Mouse (Mus musculus) olfactory bulb, adult 2 months (tissue): ENCODE results near the gene Syngr2. TPM values are rescaled to one million over a fixed set of nuclear protein-coding genes. Genes with fewer than 3 reads are reported as not detected.
"Not testable (repeated sequence)": the region's sequence is repeated elsewhere in the genome, so short reads cannot be mapped to it uniquely, and the experiment has no call there.

Source experiments
- H3K27ac ChIP-seq: fragments of 200-500 bp; 2 replicates; pipeline ENCODE4 v1.5.1; 2012; ENCODE audit warnings: low read depth, low read length; ENCODE audit not compliant: insufficient read depth
- H3K4me1 ChIP-seq: fragments of 200-500 bp; 2 replicates; pipeline ENCODE4 v1.6.1; 2012; ENCODE audit warnings: low read length; ENCODE audit not compliant: control insufficient read depth, insufficient read depth
- H3K4me3 ChIP-seq: fragments of 200-500 bp; 2 replicates; pipeline ENCODE4 v1.5.1; 2012; ENCODE audit warnings: mild to moderate bottlenecking, low read depth, low read length, moderate library complexity; ENCODE audit not compliant: insufficient read depth
- CTCF ChIP-seq: fragments of 200-500 bp; IDR thresholded peaks from 2 replicates; pipeline ENCODE4 v1.5.1; 2012; ENCODE audit warnings: low read depth, mild to moderate bottlenecking, low read length, moderate library complexity; ENCODE audit not compliant: insufficient read depth
- POLR2A ChIP-seq: fragments of 200-500 bp; IDR thresholded peaks from 2 replicates; pipeline ENCODE4 v1.6.1; 2012; ENCODE audit warnings: mild to moderate bottlenecking, low read depth, low read length, moderate library complexity; ENCODE audit not compliant: insufficient read depth
- WGBS: fragments of 180-500 bp; shearing (Covaris S2); methylation state at CpG from one replicate; pipeline ENCODE4 v1.1.7; 2018; 5-methylcytosine and 5-hydroxymethylcytosine counted together
- polyA plus RNA-seq: library from polyadenylated mRNA; stranded (reverse); fragments of >200 nt; gene quantifications from 2 replicates; pipeline ENCODE4 v1.2.4, GENCODE M21; 2012; ENCODE audit warnings: low replicate concordance; ENCODE audit not compliant: missing spikeins, insufficient read depth, insufficient read length

Gene Syngr2
- polyA plus RNA-seq, 1 experiment = not detected

DNA sequence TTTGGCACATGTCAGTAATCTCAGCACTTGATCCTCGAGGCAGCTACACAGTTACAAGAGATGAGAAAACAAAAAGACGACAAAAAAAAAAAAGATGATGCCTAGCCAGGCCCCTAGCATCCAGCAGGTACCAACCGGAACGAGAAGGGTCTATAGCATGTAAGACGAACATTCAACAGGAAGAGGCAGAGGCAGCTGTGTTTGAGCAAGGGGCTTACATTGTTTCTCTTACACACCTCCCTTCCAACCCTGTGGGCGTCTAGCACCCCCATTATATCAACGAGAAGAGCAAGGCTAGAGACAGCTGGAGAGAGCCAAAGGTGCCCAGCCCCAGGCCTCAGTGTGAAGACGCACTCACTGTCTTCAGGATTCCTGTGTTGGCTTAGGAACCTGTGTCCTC, 17.4 kb downstream of the Syngr2 start:
- no peak overlapping the region for H3K4me3 ChIP-seq
- no peak for TF ChIP-seq POLR2A
- no peak for TF ChIP-seq CTCF
- H3K27ac ChIP-seq = no peak overlapping the region
- H3K4me1 ChIP-seq = peaks cover 15% of the 10 kb centered on the region
- WGBS = 70% methylated on average over 8 of the region's 8 CpGs

DNA sequence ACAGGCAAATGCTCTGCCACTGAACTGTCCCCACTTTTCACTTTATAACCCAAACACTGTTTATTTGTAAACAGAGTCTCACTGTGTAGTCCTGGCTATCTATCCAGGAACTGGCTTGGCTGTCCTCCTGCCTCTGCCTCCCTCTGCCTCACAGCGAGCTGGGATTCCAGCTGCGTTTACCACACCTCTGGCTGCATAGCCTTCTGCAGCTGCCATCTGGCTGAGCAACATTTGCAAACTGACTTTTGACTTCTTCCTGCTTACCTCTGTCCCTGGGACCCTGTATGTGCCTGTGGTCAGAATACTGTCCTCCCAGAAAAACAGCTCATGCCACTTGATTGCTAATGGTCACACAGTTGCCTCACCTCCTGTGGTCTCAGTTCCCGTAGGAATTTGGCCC, 17.9 kb downstream of the Syngr2 start:
- peaks cover 18% of the 10 kb centered on the region for H3K4me1 ChIP-seq
- 74% methylated on average over 3 of the region's 3 CpGs for WGBS
- no peak for TF ChIP-seq CTCF
- TF ChIP-seq POLR2A = no peak

DNA sequence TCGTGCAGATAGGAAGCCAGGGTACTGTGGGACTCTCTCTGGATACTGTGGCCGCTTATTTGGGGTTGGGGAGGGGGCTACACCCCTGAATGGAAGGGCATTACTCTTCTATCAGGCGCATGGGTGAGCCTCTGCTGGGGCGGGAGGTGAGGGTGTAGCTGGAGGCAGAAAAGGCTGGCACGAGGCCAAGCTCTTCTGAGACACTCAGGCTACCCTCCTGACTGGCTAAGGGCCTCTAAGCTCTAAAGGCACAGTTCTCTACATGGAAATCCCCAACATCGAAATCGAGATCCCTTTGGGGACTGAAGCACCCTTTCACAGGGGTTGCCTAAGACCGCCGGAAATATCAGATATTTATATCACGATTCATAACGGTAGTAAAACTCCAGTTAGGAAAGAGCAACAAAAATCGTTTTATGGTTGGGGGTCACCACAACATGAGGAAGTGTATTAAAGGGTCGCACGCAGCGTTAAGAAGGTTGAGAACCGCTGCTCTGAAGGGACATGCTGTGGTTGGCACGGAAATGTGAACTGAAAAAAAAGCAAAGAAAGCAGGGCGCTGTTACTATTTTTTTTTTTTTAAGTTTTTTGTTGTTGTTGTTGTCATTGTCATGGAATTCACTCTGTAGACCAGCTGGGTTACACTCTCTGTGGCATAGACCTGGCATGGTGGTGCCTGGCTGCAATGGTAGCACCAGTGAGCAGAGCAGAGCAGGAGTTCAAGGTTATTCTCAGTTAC, 18.9 kb downstream of the Syngr2 start:
- peaks cover 18% of the 10 kb centered on the region for H3K4me1 ChIP-seq
- TF ChIP-seq CTCF = no peak
- no peak for TF ChIP-seq POLR2A
- WGBS = 76% methylated on average over 18 of the region's 18 CpGs

More for the DNA sequence above, 17.9 kb downstream of the Syngr2 start:
- Histone ChIP-seq H3K4me3 (no peak overlapping the region), H3K27ac (no peak overlapping the region)

DNA sequence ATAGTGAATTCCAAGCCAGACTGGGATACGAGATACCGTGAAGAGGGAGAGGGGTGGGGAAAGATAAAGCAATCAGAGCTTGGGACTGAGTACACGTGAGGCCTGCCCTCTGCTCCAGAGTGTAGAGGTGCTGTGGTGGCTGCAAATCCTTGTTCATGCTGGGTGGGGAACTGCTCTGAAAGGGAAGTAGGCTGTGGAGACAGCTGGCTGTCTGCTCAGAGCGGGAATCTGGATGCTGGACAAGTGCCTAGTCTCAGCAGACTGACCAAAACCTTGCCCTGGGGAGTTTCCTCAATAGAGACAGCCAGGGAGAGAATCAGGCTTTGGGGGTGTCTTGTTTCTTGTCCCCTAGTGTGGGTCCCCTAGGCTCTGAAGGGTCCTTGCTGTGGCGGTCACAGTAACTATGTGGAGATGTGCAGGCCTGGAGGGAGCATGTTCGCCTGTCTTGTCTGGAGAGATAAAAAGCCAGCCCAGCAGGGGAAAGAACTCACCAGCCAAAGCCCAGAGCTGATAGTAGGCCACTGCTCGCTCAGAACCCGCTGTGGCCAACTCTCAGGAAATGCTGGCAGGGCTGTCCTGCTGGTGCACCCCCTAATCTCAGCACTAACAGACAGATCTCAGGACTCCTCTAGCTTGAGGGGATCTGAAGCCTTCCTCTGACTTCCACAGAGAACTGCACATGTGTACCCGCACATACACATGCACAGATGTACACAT, 19.6 kb downstream of the Syngr2 start:
- Histone ChIP-seq H3K27ac (no peak overlapping the region), H3K4me1 (peaks cover 18% of the 10 kb centered on the region), H3K4me3 (no peak overlapping the region)
- WGBS = 79% methylated on average over 9 of the region's 9 CpGs
- no peak for TF ChIP-seq CTCF
- no peak for TF ChIP-seq POLR2A

More for the DNA sequence above, 18.9 kb downstream of the Syngr2 start:
- no peak overlapping the region for H3K27ac ChIP-seq
- H3K4me3 ChIP-seq = no peak overlapping the region

DNA sequence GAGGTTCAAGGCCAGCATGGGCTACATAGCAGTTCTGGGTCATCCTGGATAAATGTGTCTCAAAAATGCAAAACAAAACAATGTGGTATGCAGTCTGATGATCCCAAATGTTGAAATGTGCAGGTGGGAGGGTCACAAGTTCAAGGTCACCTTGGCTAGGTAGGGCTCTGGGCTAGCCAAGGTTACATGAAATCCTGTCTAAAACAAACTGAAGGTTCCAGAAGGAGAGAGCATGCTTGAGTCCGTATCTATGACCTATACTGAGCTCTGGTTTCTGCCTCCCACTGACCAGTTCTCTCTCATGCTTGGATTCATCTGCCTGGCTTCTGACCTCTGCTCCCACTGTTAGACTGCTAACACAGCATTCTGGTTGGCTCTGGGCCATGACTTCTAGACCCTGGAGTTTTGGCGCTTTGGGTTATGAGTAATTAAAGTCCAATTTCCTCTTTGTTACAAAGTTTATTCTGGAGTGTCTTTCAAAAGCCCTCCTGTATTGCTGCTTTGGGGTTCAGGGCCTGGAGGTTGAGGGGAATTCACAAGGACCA, 20.3 kb downstream of the Syngr2 start:
- 81% methylated on average over 2 of the region's 2 CpGs for WGBS
- no peak overlapping the region for H3K27ac ChIP-seq
- TF ChIP-seq CTCF = no peak
- no peak for TF ChIP-seq POLR2A
- H3K4me1 ChIP-seq = peaks cover 16% of the 10 kb centered on the region
- no peak overlapping the region for H3K4me3 ChIP-seq

DNA sequence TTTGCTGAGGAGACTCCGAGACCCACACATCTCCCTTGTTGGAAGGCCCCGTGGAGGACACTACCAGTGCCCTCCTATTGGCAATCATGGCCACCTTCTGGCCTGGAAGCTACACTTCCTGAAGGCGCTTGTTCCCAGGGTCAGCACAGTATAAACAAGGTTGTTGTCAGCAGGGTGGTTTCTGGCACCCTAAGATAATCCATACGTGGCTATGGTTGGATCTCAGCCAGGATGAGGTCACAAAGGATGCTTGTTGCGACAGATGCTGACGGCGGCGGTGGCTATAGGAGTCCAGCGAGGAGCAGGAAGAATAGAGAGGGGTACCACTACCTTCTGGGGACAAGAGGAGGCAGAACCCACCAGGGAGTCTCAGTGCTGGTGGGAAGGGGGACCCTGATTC, 20.9 kb downstream of the Syngr2 start:
- Histone ChIP-seq H3K4me1 (peaks cover 12% of the 10 kb centered on the region), H3K27ac (no peak overlapping the region)
- 76% methylated on average over 9 of the region's 9 CpGs for WGBS

DNA sequence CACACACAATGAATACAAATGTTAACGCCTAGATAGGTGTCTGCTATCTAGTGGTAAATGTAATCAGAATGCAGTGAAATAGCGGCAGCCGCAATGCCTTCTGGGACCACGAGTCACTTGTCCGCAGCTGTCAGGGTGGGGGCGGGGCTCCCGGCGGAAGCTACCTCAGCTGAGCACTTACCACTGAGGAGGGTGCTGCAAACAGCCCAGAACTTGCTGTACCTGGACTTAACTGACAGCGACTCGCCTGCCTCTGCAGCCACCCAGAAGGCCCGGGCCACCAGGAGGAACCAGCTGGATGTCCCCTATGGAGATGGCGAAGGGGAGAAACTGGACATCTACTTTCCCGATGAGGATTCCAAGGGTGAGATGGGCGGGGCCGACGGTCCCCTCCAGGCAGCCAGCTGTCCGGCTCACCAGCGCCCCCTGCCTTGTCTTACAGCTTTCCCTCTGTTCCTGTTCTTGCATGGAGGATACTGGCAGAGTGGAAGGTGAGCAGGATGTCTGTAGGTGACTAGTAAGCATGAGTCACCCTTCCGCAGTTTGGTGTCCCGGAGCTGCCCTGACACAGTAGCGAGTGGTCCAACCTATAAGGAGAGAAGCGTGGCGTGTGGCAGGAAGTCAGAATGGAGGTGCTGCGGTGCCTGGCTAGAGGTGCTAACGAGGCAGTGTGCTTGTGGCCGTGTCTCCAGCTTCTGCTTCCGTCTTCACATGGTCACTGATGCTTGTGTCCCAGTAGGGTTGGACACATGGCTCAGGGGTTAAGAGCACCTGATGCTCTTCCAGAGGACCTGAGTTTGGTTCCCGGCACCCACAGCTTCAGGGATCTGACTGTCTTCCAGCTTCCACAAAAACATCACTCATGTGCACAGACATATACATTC, 22.9 kb downstream of the Syngr2 start:
- H3K4me3 ChIP-seq = peak overlapping the region; percentile 11; the same call in 1 of the 2 replicates
- H3K4me1 ChIP-seq = peaks cover 11% of the 10 kb centered on the region
- 0 out of 2 replicates have a peak, but pooled peaks have one; percentile 33 for TF ChIP-seq CTCF
- no peak for TF ChIP-seq POLR2A
- H3K27ac ChIP-seq = no peak overlapping the region
- WGBS = 26% methylated on average over 28 of the region's 28 CpGs

More for the DNA sequence above, 20.9 kb downstream of the Syngr2 start:
- TF ChIP-seq CTCF (no peak), POLR2A (no peak)
- H3K4me3 ChIP-seq = no peak overlapping the region

DNA sequence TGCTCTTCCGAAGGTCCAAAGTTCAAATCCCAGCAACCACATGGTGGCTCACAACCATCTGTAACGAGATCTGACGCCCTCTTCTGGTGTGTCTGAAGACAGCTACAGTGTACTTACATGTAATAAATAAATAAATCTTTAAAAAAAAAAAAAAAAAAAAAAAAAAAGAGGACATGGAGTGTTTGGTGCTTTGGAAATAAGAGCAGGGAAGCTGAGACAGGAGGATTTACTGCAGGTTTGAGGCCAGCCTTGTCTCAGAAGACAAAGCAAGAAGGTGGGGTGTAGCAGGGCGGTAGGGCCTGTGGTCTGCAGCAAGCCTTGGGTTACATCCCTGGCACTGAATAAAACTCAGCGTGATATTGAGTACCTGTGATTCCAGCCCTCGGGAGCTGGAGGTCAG, 24.0 kb downstream of the Syngr2 start:
- peaks cover 11% of the 10 kb centered on the region for H3K4me1 ChIP-seq
- not testable (repeated sequence) for H3K4me3 ChIP-seq, H3K27ac ChIP-seq
- WGBS = 94% methylated on average over 6 of the region's 6 CpGs
